Mouse (Mus musculus) right cerebral cortex, postnatal 4 days (tissue): ENCODE results near the gene Tex44.
A peak's percentile ranks its signal among the peaks of the same experiment; 100 is the strongest.
"Not testable (repeated sequence)": the region's sequence is repeated elsewhere in the genome, so short reads cannot be mapped to it uniquely, and the experiment has no call there.

Source experiments
- DNase-seq: peaks from one replicate; pipeline ENCODE4 v3.0.0-alpha.2; 2022

Gene Tex44

GRCm38 (mm10) chr1:86448272-86448671 lies 22.1 kb downstream of the Tex44 start:
- DNase-seq = no peak

GRCm38 (mm10) chr1:86449966-86450365 lies 23.8 kb downstream of the Tex44 start:
- no peak for DNase-seq

GRCm38 (mm10) chr1:86452713-86453112 lies 26.6 kb downstream of the Tex44 start:
- DNase-seq = no peak

GRCm38 (mm10) chr1:86456892-86457581 lies 30.9 kb downstream of the Tex44 start:
- DNase-seq = no peak

- no peak for DNase-seq
Observed at GRCm38 (mm10) chr1:86459371-86459770, 33.2 kb downstream of the Tex44 start.

GRCm38 (mm10) chr1:86464223-86464874 lies 38.2 kb downstream of the Tex44 start:
- no peak for DNase-seq

GRCm38 (mm10) chr1:86464875-86465224 lies 38.7 kb downstream of the Tex44 start:
- no peak for DNase-seq

GRCm38 (mm10) chr1:86467416-86467815 lies 41.3 kb downstream of the Tex44 start:
- DNase-seq = no peak

- DNase-seq = no peak
Observed at GRCm38 (mm10) chr1:86469876-86470275, 43.7 kb downstream of the Tex44 start.

GRCm38 (mm10) chr1:86470519-86471181 lies 44.5 kb downstream of the Tex44 start:
- DNase-seq = no peak

- DNase-seq = not testable (repeated sequence)
Observed at GRCm38 (mm10) chr1:86471504-86471961, 45.4 kb downstream of the Tex44 start.

- DNase-seq = peak; percentile 37
Observed at GRCm38 (mm10) chr1:86472197-86472952, 46.2 kb downstream of the Tex44 start.

GRCm38 (mm10) chr1:86473109-86473760 lies 47.1 kb downstream of the Tex44 start:
- DNase-seq = no peak
